Mouse (Mus musculus) brown adipose tissue, adult 24 weeks (tissue): Measurements from ENCODE around the gene Frmd6. TPM values are rescaled to one million over a fixed set of nuclear protein-coding genes. Genes with fewer than 3 reads are reported as not detected.
A peak's percentile ranks its signal among the peaks of the same experiment; 100 is the strongest.

Experiments used
- H3K27ac ChIP-seq: fragments of 200-500 bp; replicated peaks from 2 replicates; pipeline ENCODE4 v1.5.1; 2012; ENCODE audit warnings: low read depth, mild to moderate bottlenecking, low read length
- H3K4me1 ChIP-seq: fragments of 200-500 bp; 2 replicates; pipeline ENCODE4 v1.6.1; 2012; ENCODE audit warnings: low read length, mixed read lengths; ENCODE audit not compliant: control insufficient read depth, insufficient read depth, insufficient read length
- H3K4me3 ChIP-seq: fragments of 200-500 bp; 2 replicates; pipeline ENCODE4 v1.5.1; 2012; ENCODE audit warnings: low read depth, mild to moderate bottlenecking, low read length, moderate library complexity; ENCODE audit not compliant: insufficient read depth
- polyA plus RNA-seq: library from polyadenylated mRNA; stranded (reverse); fragments of >200 nt; gene quantifications from 2 replicates; pipeline ENCODE4 v1.2.4, GENCODE M21; 2012; ENCODE audit not compliant: missing spikeins, insufficient read depth, insufficient read length

Gene Frmd6
- polyA plus RNA-seq, 1 experiment: 5.9 TPM

GRCm38 (mm10) chr12:70885576-70885975 lies 60.3 kb downstream of the Frmd6 start:
- Histone ChIP-seq H3K4me3 (no peak overlapping the region), H3K27ac (no peak overlapping the region)

GRCm38 (mm10) chr12:70890405-70890804 lies 65.1 kb downstream of the Frmd6 start:
- no peak overlapping the region for H3K27ac ChIP-seq
- no peak overlapping the region for H3K4me3 ChIP-seq
- H3K4me1 ChIP-seq: no peaks in the 10 kb centered on the region

More at GRCm38 (mm10) chr12:70885576-70885975, 60.3 kb downstream of the Frmd6 start:
- H3K4me1 ChIP-seq: no peaks in the 10 kb centered on the region

- Histone ChIP-seq H3K4me1 (no peaks in the 10 kb centered on the region), H3K27ac (no peak overlapping the region), H3K4me3 (no peak overlapping the region)
These were observed 65.7 kb downstream of the Frmd6 start for GRCm38 (mm10) chr12:70890874-70891470.

- Histone ChIP-seq H3K4me1 (no peaks in the 10 kb centered on the region), H3K4me3 (no peak overlapping the region), H3K27ac (no peak overlapping the region)
These were observed 70.0 kb downstream of the Frmd6 start for GRCm38 (mm10) chr12:70895275-70895674.

- Histone ChIP-seq H3K4me1 (no peaks in the 10 kb centered on the region), H3K4me3 (no peak overlapping the region), H3K27ac (no peak overlapping the region)
These were observed 70.8 kb downstream of the Frmd6 start for GRCm38 (mm10) chr12:70896068-70896467.

- H3K27ac ChIP-seq: no peak overlapping the region
- no peaks in the 10 kb centered on the region for H3K4me1 ChIP-seq
- no peak overlapping the region for H3K4me3 ChIP-seq
These were observed 72.1 kb downstream of the Frmd6 start for GRCm38 (mm10) chr12:70897434-70897833.

- Histone ChIP-seq H3K4me1 (no peaks in the 10 kb centered on the region), H3K4me3 (no peak overlapping the region), H3K27ac (no peak overlapping the region)
These were observed 73.1 kb downstream of the Frmd6 start for GRCm38 (mm10) chr12:70898450-70898849.

GRCm38 (mm10) chr12:70904471-70904870 lies 79.2 kb downstream of the Frmd6 start:
- Histone ChIP-seq H3K27ac (no peak overlapping the region), H3K4me1 (no peaks in the 10 kb centered on the region), H3K4me3 (no peak overlapping the region)

GRCm38 (mm10) chr12:70906867-70907266 lies 81.6 kb downstream of the Frmd6 start:
- H3K27ac ChIP-seq: peak overlapping the region; percentile 46; the same call in 1 of the 2 replicates
- H3K4me1 ChIP-seq: no peaks in the 10 kb centered on the region
- no peak overlapping the region for H3K4me3 ChIP-seq

GRCm38 (mm10) chr12:70907651-70908050 lies 82.3 kb downstream of the Frmd6 start:
- Histone ChIP-seq H3K4me1 (no peaks in the 10 kb centered on the region), H3K27ac (no peak overlapping the region), H3K4me3 (no peak overlapping the region)

- no peaks in the 10 kb centered on the region for H3K4me1 ChIP-seq
- no peak overlapping the region for H3K27ac ChIP-seq
- H3K4me3 ChIP-seq: no peak overlapping the region
These were observed 82.8 kb downstream of the Frmd6 start for GRCm38 (mm10) chr12:70908076-70908475.

- no peak overlapping the region for H3K4me3 ChIP-seq
- no peak overlapping the region for H3K27ac ChIP-seq
- H3K4me1 ChIP-seq: no peaks in the 10 kb centered on the region
These were observed 85.0 kb downstream of the Frmd6 start for GRCm38 (mm10) chr12:70910241-70910720.

- Histone ChIP-seq H3K4me3 (no peak overlapping the region), H3K27ac (no peak overlapping the region)
These were observed 85.7 kb downstream of the Frmd6 start for GRCm38 (mm10) chr12:70911029-70911428.

GRCm38 (mm10) chr12:70911676-70912379 lies 86.5 kb downstream of the Frmd6 start:
- no peak overlapping the region for H3K27ac ChIP-seq
- no peak overlapping the region for H3K4me3 ChIP-seq
- H3K4me1 ChIP-seq: no peaks in the 10 kb centered on the region

More at GRCm38 (mm10) chr12:70911029-70911428, 85.7 kb downstream of the Frmd6 start:
- no peaks in the 10 kb centered on the region for H3K4me1 ChIP-seq

GRCm38 (mm10) chr12:70913429-70913828 lies 88.1 kb downstream of the Frmd6 start:
- no peak overlapping the region for H3K4me3 ChIP-seq

GRCm38 (mm10) chr12:70914387-70914786 lies 89.1 kb downstream of the Frmd6 start:
- H3K4me1 ChIP-seq: no peaks in the 10 kb centered on the region
- no peak overlapping the region for H3K27ac ChIP-seq
- H3K4me3 ChIP-seq: no peak overlapping the region

More at GRCm38 (mm10) chr12:70913429-70913828, 88.1 kb downstream of the Frmd6 start:
- Histone ChIP-seq H3K4me1 (no peaks in the 10 kb centered on the region), H3K27ac (no peak overlapping the region)
